Mouse (Mus musculus) kidney, adult 8-10 months (tissue): ENCODE measurements around the gene Klrb1c.
A peak's percentile ranks its signal among the peaks of the same experiment; 100 is the strongest.
"Not testable (repeated sequence)": the region's sequence is repeated elsewhere in the genome, so short reads cannot be mapped to it uniquely, and the experiment has no call there.

ENCODE experiments used
- DNase-seq, 2 experiments: peaks; one replicate each; pipeline ENCODE4 v3.0.0; 2022

Klrb1c gene

GRCm38 (mm10) chr6:128754748-128755401 lies 34.1 kb downstream of the Klrb1c start:
- not testable (repeated sequence) for DNase-seq

GRCm38 (mm10) chr6:128754265-128754664 lies 34.8 kb downstream of the Klrb1c start:
- DNase-seq: not testable (repeated sequence)

GRCm38 (mm10) chr6:128753610-128754224 lies 35.3 kb downstream of the Klrb1c start:
- DNase-seq: peak; percentile 79 to 85

GRCm38 (mm10) chr6:128747006-128747405 lies 42.0 kb downstream of the Klrb1c start:
- DNase-seq: not testable (repeated sequence)

- DNase-seq: no peak
Measured at GRCm38 (mm10) chr6:128737445-128737844, 51.6 kb downstream of the Klrb1c start.

- DNase-seq: peak in 1 of 2 experiments; percentile 38
Measured at GRCm38 (mm10) chr6:128736100-128736499, 52.9 kb downstream of the Klrb1c start.

- DNase-seq: no peak
Measured at GRCm38 (mm10) chr6:128734896-128735295, 54.1 kb downstream of the Klrb1c start.

GRCm38 (mm10) chr6:128733908-128734679 lies 54.9 kb downstream of the Klrb1c start:
- DNase-seq: no peak

- no peak for DNase-seq
Measured at GRCm38 (mm10) chr6:128732032-128732431, 57.0 kb downstream of the Klrb1c start.
